13 mouse cellular contexts compared by ENCODE assay signal in genomic region chr9:45807337-45807736, GRCm38 (mm10).
"Had no signal": no experiment of that assay in that cellular context is flagged by ENCODE, and none has a peak within 500 bp of the region (broad histone marks: within the 10 kb centered on the region; RNA-seq: fewer than 3 reads in every experiment).

No protein-coding gene starts in this region.

- ATAC-seq: lung, postnatal 0 days had no signal

- H3K4me1 ChIP-seq: limb, embryonic 10.5 days; neural tube, embryonic 15.5 days had no signal

- H3K4me2 ChIP-seq: liver, embryonic 11.5 days; liver, embryonic 15.5 days; neural tube, embryonic 15.5 days had no signal

- H3K9me3 ChIP-seq: limb, embryonic 10.5 days; liver, embryonic 15.5 days; neural tube, embryonic 15.5 days had no signal

- H3K9ac ChIP-seq: liver, embryonic 15.5 days; neural tube, embryonic 15.5 days had no signal

- H3K27ac ChIP-seq: left cerebral cortex, adult 2 months; liver, embryonic 15.5 days; neural tube, embryonic 15.5 days; stomach, postnatal 0 days had no signal

- H3K4me3 ChIP-seq: left cerebral cortex, adult 2 months; limb, embryonic 10.5 days; liver, embryonic 15.5 days; myocyte; neural tube, embryonic 15.5 days had no signal

- DNase-seq: lung, adult 2 months; lung, postnatal 36 days; midbrain, embryonic 14.5 days; right cerebral cortex, adult 18-20 months; right cerebral cortex, postnatal 25 days had no signal

- H3K27me3 ChIP-seq: liver, embryonic 15.5 days; neural tube, embryonic 15.5 days had no signal
